Mouse (Mus musculus) forebrain, embryonic 15.5 days (tissue): ENCODE results near the gene Foxi3. TPM values are rescaled to one million over a fixed set of nuclear protein-coding genes. Genes with fewer than 3 reads are reported as not detected.

Experiments used
- ATAC-seq: fragments of 200-750 bp; cut with Nextera tagmentation; replicated peaks from 2 replicates; pipeline ENCODE4 v1.8.0; 2017; ENCODE audit warnings: mild to moderate bottlenecking, moderate TSS enrichment, moderate library complexity
- H3K27ac ChIP-seq: fragments of 300-500 bp; sonication (generic); replicated peaks from 2 replicates; pipeline ENCODE4 v1.5.1; 2015; ENCODE audit warnings: mild to moderate bottlenecking, inconsistent platforms
- H3K27me3 ChIP-seq: fragments of 300-500 bp; sonication (generic); 2 replicates; pipeline ENCODE4 v1.6.1; 2015; ENCODE audit warnings: inconsistent platforms
- H3K36me3 ChIP-seq: fragments of 300-500 bp; sonication (generic); 2 replicates; pipeline ENCODE4 v1.6.1; 2015; ENCODE audit warnings: mild to moderate bottlenecking, inconsistent platforms
- H3K4me1 ChIP-seq: fragments of 300-500 bp; sonication (generic); 2 replicates; pipeline ENCODE4 v1.6.1; 2015; ENCODE audit warnings: inconsistent platforms
- H3K4me2 ChIP-seq: fragments of 300-500 bp; sonication (generic); replicated peaks from 2 replicates; pipeline ENCODE4 v1.6.1; 2015; ENCODE audit warnings: mild to moderate bottlenecking, inconsistent platforms
- H3K4me3 ChIP-seq: fragments of 300-500 bp; sonication (generic); 2 replicates; pipeline ENCODE4 v1.5.1; 2015; ENCODE audit warnings: mild to moderate bottlenecking, inconsistent platforms
- H3K9ac ChIP-seq: fragments of 300-500 bp; sonication (generic); replicated peaks from 2 replicates; pipeline ENCODE4 v1.6.1; 2015; ENCODE audit warnings: mild to moderate bottlenecking, inconsistent platforms
- H3K9me3 ChIP-seq: fragments of 300-500 bp; sonication (generic); 2 replicates; pipeline ENCODE4 v1.6.1; 2016; ENCODE audit warnings: inconsistent platforms
- WGBS: fragments of 180-500 bp; shearing (Covaris S2); methylation state at CpG from one replicate; pipeline ENCODE4 v1.1.7; 2015; ENCODE audit warnings: mixed read lengths; 5-methylcytosine and 5-hydroxymethylcytosine counted together
- polyA plus RNA-seq: library from polyadenylated mRNA; unstranded; fragments of >200 nt; fragmentation: Nextera tagmentation; extraction: Ambion mirVana; gene quantifications from 2 replicates; pipeline ENCODE4 v1.2.1, GENCODE M21; 2015

The Foxi3 gene
- polyA plus RNA-seq = not detected in 2 replicates

- Histone ChIP-seq H3K27me3 (peaks cover 67% of the 10 kb centered on the region), H3K4me1 (peaks cover 12% of the 10 kb centered on the region), H3K4me3 (peak within 1 kb of the TSS; percentile 42), H3K9me3 (no peaks in the 10 kb centered on the region), H3K27ac (no peak within 1 kb of the TSS), H3K36me3 (no peaks in the 10 kb centered on the region), H3K9ac (peak within 1 kb of the TSS; percentile 30; the same call in 1 of the 2 replicates), H3K4me2 (peak within 1 kb of the TSS; percentile 84)
- WGBS = under 1% methylated on average over 64 of the region's 67 CpGs
- peak; percentile 53 for ATAC-seq
Observed at GRCm38 (mm10) chr6:70956285-70956912, at the start of gene Foxi3. TSS of gene Foxi3 (plus strand) at chr6:70956531.

- H3K27ac ChIP-seq = no peak overlapping the region
- H3K4me3 ChIP-seq = no peak overlapping the region
- H3K27me3 ChIP-seq = 0 out of 2 replicates have a peak, but pooled peaks cover 3% of the 10 kb centered on the region
- no peak overlapping the region for H3K4me2 ChIP-seq
- no peak overlapping the region for H3K9ac ChIP-seq
- no peaks in the 10 kb centered on the region for H3K9me3 ChIP-seq
- H3K36me3 ChIP-seq = peaks cover 16% of the 10 kb centered on the region; the same call in 1 of the 2 replicates
- H3K4me1 ChIP-seq = peaks cover 9% of the 10 kb centered on the region
- 94% methylated on average over 7 of the region's 7 CpGs for WGBS
- no peak for ATAC-seq
Observed at GRCm38 (mm10) chr6:70909572-70909971, 46.8 kb upstream of the Foxi3 start.

- WGBS = 80% methylated on average over 4 of the region's 4 CpGs
- ATAC-seq = no peak
Observed at GRCm38 (mm10) chr6:70910285-70910684, 46.0 kb upstream of the Foxi3 start.

GRCm38 (mm10) chr6:70911668-70912395 is 44.5 kb upstream of the Foxi3 start:
- H3K27me3 ChIP-seq = 0 out of 2 replicates have a peak, but pooled peaks cover 3% of the 10 kb centered on the region
- H3K36me3 ChIP-seq = no peaks in the 10 kb centered on the region
- H3K9ac ChIP-seq = no peak overlapping the region
- whole genome bisulfite sequencing = 12% methylated on average over 20 of the region's 20 CpGs
- H3K27ac ChIP-seq = no peak overlapping the region
- no peaks in the 10 kb centered on the region for H3K9me3 ChIP-seq
- ATAC-seq = peak; percentile 81
- H3K4me2 ChIP-seq = peak overlapping the region; percentile 42
- peaks cover 9% of the 10 kb centered on the region for H3K4me1 ChIP-seq
- H3K4me3 ChIP-seq = peak overlapping the region; percentile 25

More at GRCm38 (mm10) chr6:70910285-70910684, 46.0 kb upstream of the Foxi3 start:
- H3K4me3 ChIP-seq = no peak overlapping the region
- H3K36me3 ChIP-seq = peaks cover 14% of the 10 kb centered on the region; the same call in 1 of the 2 replicates
- peaks cover 9% of the 10 kb centered on the region for H3K4me1 ChIP-seq
- 0 out of 2 replicates have a peak, but pooled peaks cover 3% of the 10 kb centered on the region for H3K27me3 ChIP-seq
- no peak overlapping the region for H3K27ac ChIP-seq
- H3K4me2 ChIP-seq = no peak overlapping the region
- H3K9me3 ChIP-seq = no peaks in the 10 kb centered on the region
- H3K9ac ChIP-seq = no peak overlapping the region

- no peak overlapping the region for H3K9ac ChIP-seq
- H3K27me3 ChIP-seq = 0 out of 2 replicates have a peak, but pooled peaks cover 3% of the 10 kb centered on the region
- H3K4me2 ChIP-seq = peak overlapping the region; percentile 42
- H3K27ac ChIP-seq = no peak overlapping the region
- H3K4me3 ChIP-seq = no peak overlapping the region
- H3K4me1 ChIP-seq = peaks cover 9% of the 10 kb centered on the region
- ATAC-seq = peak; percentile 30; the same call in 1 of the 2 replicates
- no peaks in the 10 kb centered on the region for H3K9me3 ChIP-seq
- H3K36me3 ChIP-seq = no peaks in the 10 kb centered on the region
- 68% methylated on average over 7 of the region's 7 CpGs for WGBS
Observed at GRCm38 (mm10) chr6:70912396-70912765, 44.0 kb upstream of the Foxi3 start.

- WGBS = 86% methylated on average over 3 of the region's 3 CpGs
Observed at GRCm38 (mm10) chr6:70918827-70919226, 37.5 kb upstream of the Foxi3 start, which contains the start of gene Tex37. TSS of gene Tex37 (minus strand) at chr6:70918927.

GRCm38 (mm10) chr6:70921274-70922074 is 34.9 kb upstream of the Foxi3 start:
- Histone ChIP-seq H3K4me1 (peaks cover 9% of the 10 kb centered on the region), H3K4me2 (peak overlapping the region; percentile 43)

More at GRCm38 (mm10) chr6:70918827-70919226, 37.5 kb upstream of the Foxi3 start, which contains the start of gene Tex37:
- H3K9ac ChIP-seq = no peak within 1 kb of the TSS
- H3K4me2 ChIP-seq = no peak within 1 kb of the TSS
- H3K27me3 ChIP-seq = no peaks in the 10 kb centered on the region
- no peak for ATAC-seq
- no peaks in the 10 kb centered on the region for H3K9me3 ChIP-seq
- no peak within 1 kb of the TSS for H3K4me3 ChIP-seq
- no peaks in the 10 kb centered on the region for H3K36me3 ChIP-seq
- no peak within 1 kb of the TSS for H3K27ac ChIP-seq
- peaks cover 9% of the 10 kb centered on the region for H3K4me1 ChIP-seq

GRCm38 (mm10) chr6:70931801-70932200 is 24.5 kb upstream of the Foxi3 start:
- H3K27me3 ChIP-seq = no peaks in the 10 kb centered on the region
- no peak for ATAC-seq
- H3K4me2 ChIP-seq = no peak overlapping the region
- no peaks in the 10 kb centered on the region for H3K9me3 ChIP-seq
- no peaks in the 10 kb centered on the region for H3K36me3 ChIP-seq
- H3K27ac ChIP-seq = no peak overlapping the region
- no peak overlapping the region for H3K9ac ChIP-seq
- H3K4me3 ChIP-seq = no peak overlapping the region
- 0 out of 2 replicates have a peak, but pooled peaks cover 2% of the 10 kb centered on the region for H3K4me1 ChIP-seq
- WGBS = 93% methylated on average over 2 of the region's 2 CpGs

More at GRCm38 (mm10) chr6:70921274-70922074, 34.9 kb upstream of the Foxi3 start:
- peak overlapping the region; percentile 32 for H3K9ac ChIP-seq
- H3K27me3 ChIP-seq = no peaks in the 10 kb centered on the region
- no peaks in the 10 kb centered on the region for H3K36me3 ChIP-seq
- 3% methylated on average over 22 of the region's 22 CpGs for WGBS
- ATAC-seq = peak; percentile 79
- H3K4me3 ChIP-seq = peak overlapping the region; percentile 19
- no peaks in the 10 kb centered on the region for H3K9me3 ChIP-seq
- 0 out of 2 replicates have a peak overlapping the region, but pooled peaks have one; percentile 46 for H3K27ac ChIP-seq

- no peak overlapping the region for H3K4me3 ChIP-seq
- 79% methylated on average over 7 of the region's 7 CpGs for WGBS
- no peak overlapping the region for H3K9ac ChIP-seq
- no peaks in the 10 kb centered on the region for H3K9me3 ChIP-seq
- H3K36me3 ChIP-seq = no peaks in the 10 kb centered on the region
- H3K27me3 ChIP-seq = peaks cover 48% of the 10 kb centered on the region
- peaks cover 12% of the 10 kb centered on the region for H3K4me1 ChIP-seq
- ATAC-seq = no peak
- H3K4me2 ChIP-seq = no peak overlapping the region
- H3K27ac ChIP-seq = no peak overlapping the region
Observed at GRCm38 (mm10) chr6:70953274-70953673, 3.1 kb upstream of the Foxi3 start.

GRCm38 (mm10) chr6:70954040-70954439 is 2.3 kb upstream of the Foxi3 start:
- Histone ChIP-seq H3K27me3 (peaks cover 55% of the 10 kb centered on the region), H3K4me1 (peaks cover 12% of the 10 kb centered on the region), H3K27ac (no peak overlapping the region), H3K9ac (no peak overlapping the region), H3K36me3 (no peaks in the 10 kb centered on the region), H3K4me2 (no peak overlapping the region), H3K4me3 (no peak overlapping the region), H3K9me3 (no peaks in the 10 kb centered on the region)
- ATAC-seq = no peak
- WGBS = 3% methylated on average over 6 of the region's 6 CpGs

- Histone ChIP-seq H3K4me3 (no peak overlapping the region), H3K27me3 (peaks cover 63% of the 10 kb centered on the region), H3K36me3 (no peaks in the 10 kb centered on the region), H3K4me1 (peaks cover 12% of the 10 kb centered on the region), H3K27ac (no peak overlapping the region), H3K9me3 (no peaks in the 10 kb centered on the region), H3K9ac (no peak overlapping the region), H3K4me2 (no peak overlapping the region)
- no peak for ATAC-seq
- 3% methylated on average over 14 of the region's 14 CpGs for WGBS
Observed at GRCm38 (mm10) chr6:70955291-70955800, 985 bp upstream of the Foxi3 start.
